Mouse (Mus musculus): ENCODE measurements around the gene 1700003E16Rik. TPM values are rescaled to one million over a fixed set of nuclear protein-coding genes. Genes with fewer than 3 reads are reported as not detected.

1700003E16Rik gene
- 3.7 and 3.8 TPM in 2 replicates for polyA plus RNA-seq (2015; fragmentation: Nextera tagmentation; extraction: Ambion mirVana)

- Histone ChIP-seq H3K4me2 (replicated peaks) (peak within 1 kb of the TSS; percentile 87), H3K4me3 (peak within 1 kb of the TSS; percentile 52), H3K27me3 (peaks cover 16% of the 10 kb centered on the region), H3K36me3 (peaks cover 23% of the 10 kb centered on the region), H3K9ac (peak within 1 kb of the TSS; percentile 66), H3K9me3 (no peaks in the 10 kb centered on the region), H3K27ac (no peak within 1 kb of the TSS), H3K4me1 (peaks cover 14% of the 10 kb centered on the region)
- ATAC-seq (ENCODE audit: low FRiP score, low read depth) = peak; percentile 89
- 2% methylated on average over 32 of the region's 32 CpGs for WGBS
Observed at GRCm38 (mm10) chr6:83156259-83156684, at the start of gene 1700003E16Rik, which contains the start of gene Wdr54. Gene 1700003E16Rik, plus strand, starts transcription at chr6:83156404. Gene Wdr54, minus strand, starts transcription at chr6:83156397.

- Histone ChIP-seq H3K27me3 (no peaks in the 10 kb centered on the region), H3K4me1 (peaks cover 31% of the 10 kb centered on the region), H3K4me2 (replicated peaks) (peak overlapping the region; percentile 86), H3K27ac (no peak overlapping the region; the same call in 1 of the 2 replicates), H3K9ac (peak overlapping the region; percentile 95), H3K9me3 (no peaks in the 10 kb centered on the region), H3K4me3 (peak overlapping the region; percentile 76), H3K36me3 (peaks cover 15% of the 10 kb centered on the region; the same call in 1 of the 2 replicates)
- ATAC-seq (ENCODE audit: low FRiP score, low read depth) = peak; percentile 30; the same call in 1 of the 2 replicates
- 36% methylated on average over 13 of the region's 13 CpGs for WGBS
Observed at GRCm38 (mm10) chr6:83107566-83108400, 48.4 kb upstream of the 1700003E16Rik start.

GRCm38 (mm10) chr6:83108762-83109668, 47.2 kb upstream of the 1700003E16Rik start, which contains the start of gene Mrpl53:
Gene Mrpl53, plus strand, starts transcription at chr6:83109040.
- no peaks in the 10 kb centered on the region for H3K27me3 ChIP-seq
- ATAC-seq (ENCODE audit: low FRiP score, low read depth) = peak; percentile 83

GRCm38 (mm10) chr6:83111510-83112136, 44.6 kb upstream of the 1700003E16Rik start:
- WGBS = 86% methylated on average over 4 of the region's 4 CpGs
- Histone ChIP-seq H3K4me3 (no peak overlapping the region), H3K4me2 (replicated peaks) (no peak overlapping the region), H3K4me1 (peaks cover 38% of the 10 kb centered on the region), H3K27me3 (no peaks in the 10 kb centered on the region), H3K27ac (no peak overlapping the region), H3K36me3 (peaks cover 12% of the 10 kb centered on the region; the same call in 1 of the 2 replicates), H3K9me3 (no peaks in the 10 kb centered on the region), H3K9ac (no peak overlapping the region)
- no peak for ATAC-seq (ENCODE audit: low FRiP score, low read depth)

More at GRCm38 (mm10) chr6:83108762-83109668, 47.2 kb upstream of the 1700003E16Rik start, which contains the start of gene Mrpl53:
- Histone ChIP-seq H3K36me3 (peaks cover 15% of the 10 kb centered on the region; the same call in 1 of the 2 replicates), H3K4me1 (peaks cover 22% of the 10 kb centered on the region), H3K9ac (peak within 1 kb of the TSS; percentile 95), H3K9me3 (no peaks in the 10 kb centered on the region), H3K4me3 (peak within 1 kb of the TSS; percentile 76), H3K4me2 (replicated peaks) (peak within 1 kb of the TSS; percentile 86), H3K27ac (peak within 1 kb of the TSS; percentile 81)
- under 1% methylated on average over 76 of the region's 76 CpGs for WGBS

GRCm38 (mm10) chr6:83115011-83115671, 41.1 kb upstream of the 1700003E16Rik start, which contains the start of gene Mogs:
Gene Mogs, plus strand, starts transcription at chr6:83115496.
- Histone ChIP-seq H3K27ac (peak within 1 kb of the TSS; percentile 74), H3K4me1 (peaks cover 34% of the 10 kb centered on the region), H3K4me2 (replicated peaks) (peak within 1 kb of the TSS; percentile 93), H3K36me3 (peaks cover 42% of the 10 kb centered on the region), H3K9me3 (no peaks in the 10 kb centered on the region), H3K9ac (peak within 1 kb of the TSS; percentile 92), H3K4me3 (peak within 1 kb of the TSS; percentile 90), H3K27me3 (no peaks in the 10 kb centered on the region)
- WGBS = 1% methylated on average over 53 of the region's 58 CpGs
- peak; percentile 90 for ATAC-seq (ENCODE audit: low FRiP score, low read depth)

DNA sequence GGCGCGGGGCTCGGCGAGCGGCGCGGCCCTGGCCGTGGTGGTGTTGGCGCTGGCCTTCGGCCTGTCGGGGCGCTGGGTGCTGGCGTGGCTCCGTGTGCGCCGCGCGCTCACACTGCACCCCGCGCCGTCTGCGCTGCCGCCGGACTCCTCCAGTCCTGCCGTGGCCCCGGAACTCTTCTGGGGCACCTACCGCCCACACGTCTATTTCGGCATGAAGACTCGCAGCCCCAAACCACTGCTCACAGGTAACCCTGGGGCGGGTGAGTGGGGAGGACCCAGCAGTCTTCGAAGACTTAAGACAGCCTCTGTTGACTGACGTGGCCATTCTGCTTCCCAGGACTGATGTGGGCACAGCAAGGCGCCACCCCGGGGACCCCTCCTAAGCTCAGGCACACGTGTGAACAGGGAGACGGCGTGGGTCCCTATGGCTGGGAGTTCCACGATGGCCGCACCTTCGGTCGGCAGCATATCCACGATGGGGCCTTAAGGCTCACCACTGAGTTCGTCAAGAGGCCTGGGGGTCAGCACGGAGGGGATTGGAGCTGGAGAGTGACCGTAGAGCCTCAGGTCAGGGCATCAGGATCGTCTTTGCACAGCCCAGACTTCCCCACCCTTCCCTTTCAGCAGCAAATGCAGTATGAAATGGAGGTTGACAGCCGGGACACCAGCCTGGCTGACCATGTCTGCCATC, 40.4 kb upstream of the 1700003E16Rik start:
- 2% methylated on average over 32 of the region's 48 CpGs for WGBS

DNA sequence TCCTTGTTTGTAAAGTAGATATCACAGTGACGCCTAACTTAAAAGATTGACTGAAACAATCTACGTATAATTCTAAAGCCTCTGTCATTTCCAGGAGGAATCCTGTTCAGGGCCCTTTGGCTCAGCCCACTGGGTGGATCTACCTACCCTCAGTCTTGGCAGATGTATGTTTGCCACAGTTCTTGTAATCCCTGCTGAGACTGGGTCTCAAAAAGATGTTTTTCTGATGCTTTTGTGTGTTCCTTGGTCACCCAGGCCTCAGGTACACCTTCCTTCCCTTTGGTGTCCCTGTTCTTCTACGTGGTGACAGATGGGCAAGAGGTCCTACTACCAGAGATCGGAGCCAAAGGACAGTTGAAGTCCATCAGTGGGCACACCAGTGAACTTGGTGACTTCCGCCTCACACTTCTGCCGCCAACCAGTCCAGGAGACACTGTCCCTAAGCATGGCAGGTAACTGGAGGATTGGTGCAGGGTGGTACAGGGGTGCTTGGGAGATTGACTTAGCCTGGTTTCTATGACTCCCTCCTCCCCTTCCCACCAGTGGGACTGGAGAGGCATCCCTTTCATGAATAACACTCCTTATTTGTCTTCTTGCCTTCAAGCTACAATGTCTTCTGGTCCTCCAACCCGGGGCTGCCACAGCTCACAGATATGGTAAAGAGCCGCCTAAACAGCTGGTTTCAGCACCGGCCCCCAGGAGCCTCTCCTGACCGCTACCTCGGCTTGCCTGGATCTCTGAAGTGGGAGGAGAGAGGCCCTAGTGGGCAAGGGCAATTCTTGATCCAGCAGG, 39.6 kb upstream of the 1700003E16Rik start:
- no peaks in the 10 kb centered on the region for H3K9me3 ChIP-seq
- H3K27me3 ChIP-seq = no peaks in the 10 kb centered on the region
- peak overlapping the region; percentile 90 for H3K4me3 ChIP-seq
- peak overlapping the region; percentile 92 for H3K9ac ChIP-seq
- peaks cover 34% of the 10 kb centered on the region for H3K36me3 ChIP-seq
- ATAC-seq (ENCODE audit: low FRiP score, low read depth) = no peak
- peak overlapping the region; percentile 93 for H3K4me2 ChIP-seq (replicated peaks)
- 0 out of 2 replicates have a peak overlapping the region, but pooled peaks have one; percentile 74 for H3K27ac ChIP-seq
- peaks cover 37% of the 10 kb centered on the region for H3K4me1 ChIP-seq
- WGBS = 81% methylated on average over 11 of the region's 11 CpGs

More for the DNA sequence above, 40.4 kb upstream of the 1700003E16Rik start:
- peak; percentile 55 for ATAC-seq (ENCODE audit: low FRiP score, low read depth)
- H3K4me1 ChIP-seq = peaks cover 37% of the 10 kb centered on the region
- peak overlapping the region; percentile 92 for H3K9ac ChIP-seq
- no peaks in the 10 kb centered on the region for H3K9me3 ChIP-seq
- H3K27me3 ChIP-seq = no peaks in the 10 kb centered on the region
- H3K4me2 ChIP-seq (replicated peaks) = peak overlapping the region; percentile 93
- H3K4me3 ChIP-seq = peak overlapping the region; percentile 90
- H3K27ac ChIP-seq = peak overlapping the region; percentile 74
- H3K36me3 ChIP-seq = peaks cover 40% of the 10 kb centered on the region

DNA sequence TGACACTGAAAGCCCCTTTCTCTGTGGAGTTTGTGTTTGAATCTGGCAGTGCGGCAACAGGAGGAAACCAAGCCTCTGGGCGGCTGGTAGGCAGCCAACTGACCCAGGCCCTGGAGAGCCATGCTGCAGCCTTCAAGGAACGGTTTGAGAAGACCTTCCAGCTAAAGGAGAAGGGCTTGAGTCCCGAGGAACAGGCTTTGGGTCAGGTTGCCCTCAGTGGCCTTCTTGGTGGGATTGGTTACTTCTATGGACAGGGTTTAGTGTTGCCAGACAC, 39.1 kb upstream of the 1700003E16Rik start:
- ATAC-seq (ENCODE audit: low FRiP score, low read depth) = no peak
- H3K4me3 ChIP-seq = no peak overlapping the region; the same call in 1 of the 2 replicates
- WGBS = 82% methylated on average over 4 of the region's 4 CpGs
- peak overlapping the region; percentile 93 for H3K4me2 ChIP-seq (replicated peaks)
- no peaks in the 10 kb centered on the region for H3K9me3 ChIP-seq
- H3K36me3 ChIP-seq = peaks cover 33% of the 10 kb centered on the region
- peak overlapping the region; percentile 92 for H3K9ac ChIP-seq
- H3K27ac ChIP-seq = no peak overlapping the region
- no peaks in the 10 kb centered on the region for H3K27me3 ChIP-seq
- peaks cover 38% of the 10 kb centered on the region for H3K4me1 ChIP-seq

- no peak overlapping the region for H3K9ac ChIP-seq
- H3K9me3 ChIP-seq = no peaks in the 10 kb centered on the region
- peaks cover 43% of the 10 kb centered on the region for H3K4me1 ChIP-seq
Observed at GRCm38 (mm10) chr6:83117616-83118015, 38.6 kb upstream of the 1700003E16Rik start.

DNA sequence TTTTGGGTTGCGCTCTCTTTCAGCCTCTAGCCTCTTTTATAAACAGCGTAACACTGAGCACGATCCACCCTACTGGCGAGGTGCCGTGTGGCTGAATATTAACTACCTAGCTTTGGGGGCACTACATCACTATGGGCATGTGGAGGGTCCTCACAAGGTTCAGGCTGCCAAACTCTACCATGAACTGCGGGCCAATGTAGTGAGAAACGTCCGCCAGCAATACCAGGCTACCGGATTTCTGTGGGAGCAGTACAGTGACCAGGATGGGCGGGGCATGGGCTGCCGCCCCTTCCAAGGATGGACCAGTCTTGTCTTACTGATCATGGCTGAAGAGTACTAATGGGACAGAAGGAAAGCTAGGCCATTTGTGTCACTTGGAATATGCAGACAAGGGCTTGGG, 37.8 kb upstream of the 1700003E16Rik start:
- H3K36me3 ChIP-seq = peaks cover 33% of the 10 kb centered on the region
- no peaks in the 10 kb centered on the region for H3K9me3 ChIP-seq
- no peak overlapping the region for H3K9ac ChIP-seq
- no peak overlapping the region for H3K4me3 ChIP-seq
- peaks cover 50% of the 10 kb centered on the region for H3K4me1 ChIP-seq
- H3K27me3 ChIP-seq = no peaks in the 10 kb centered on the region
- 81% methylated on average over 11 of the region's 11 CpGs for WGBS
- H3K27ac ChIP-seq = no peak overlapping the region; the same call in 1 of the 2 replicates
- no peak for ATAC-seq (ENCODE audit: low FRiP score, low read depth)
- H3K4me2 ChIP-seq (replicated peaks) = 0 out of 2 replicates have a peak overlapping the region, but pooled peaks have one; percentile 3

More at GRCm38 (mm10) chr6:83117616-83118015, 38.6 kb upstream of the 1700003E16Rik start:
- Histone ChIP-seq H3K27ac (no peak overlapping the region), H3K27me3 (no peaks in the 10 kb centered on the region), H3K36me3 (peaks cover 33% of the 10 kb centered on the region), H3K4me2 (replicated peaks) (0 out of 2 replicates have a peak overlapping the region, but pooled peaks have one; percentile 3), H3K4me3 (0 out of 2 replicates have a peak overlapping the region, but pooled peaks have one; percentile 5)
- 92% methylated on average over 13 of the region's 13 CpGs for WGBS
- no peak for ATAC-seq (ENCODE audit: low FRiP score, low read depth)

Measured in limb, embryonic 13.5 days (tissue).